Mouse (Mus musculus) spleen, postnatal 36 days (tissue): ENCODE data around the gene Mapk9.

Experiments
- DNase-seq, 2 experiments: peaks; one replicate each; pipeline ENCODE4 v3.0.0; 2022; ENCODE audit warnings: low spot score in 2 of 2, mixed read lengths in 1 of 2

Gene Mapk9

GRCm38 (mm10) chr11:49840666-49841065 is 5.9 kb upstream of the Mapk9 start:
- DNase-seq = no peak

GRCm38 (mm10) chr11:49841886-49842285 is 4.7 kb upstream of the Mapk9 start:
- no peak for DNase-seq

GRCm38 (mm10) chr11:49842718-49843117 is 3.8 kb upstream of the Mapk9 start:
- DNase-seq = no peak

- no peak for DNase-seq
Measured at GRCm38 (mm10) chr11:49844311-49844710, 2.2 kb upstream of the Mapk9 start.

- peak; percentile 43 to 69 for DNase-seq
Measured at GRCm38 (mm10) chr11:49844969-49845368, 1.6 kb upstream of the Mapk9 start.

GRCm38 (mm10) chr11:49845958-49846357 is 593 bp upstream of the Mapk9 start:
- DNase-seq = no peak

- DNase-seq = peak in 1 of 2 experiments; percentile 12
Measured at GRCm38 (mm10) chr11:49847071-49847810, 690 bp downstream of the Mapk9 start.

- DNase-seq = no peak
Measured at GRCm38 (mm10) chr11:49847811-49848078, 1.2 kb downstream of the Mapk9 start.

GRCm38 (mm10) chr11:49848080-49848815 is 1.7 kb downstream of the Mapk9 start:
- peak in 1 of 2 experiments; percentile 6 for DNase-seq

GRCm38 (mm10) chr11:49850331-49850730 is 3.8 kb downstream of the Mapk9 start:
- no peak for DNase-seq

- DNase-seq = no peak
Measured at GRCm38 (mm10) chr11:49855144-49855543, 8.6 kb downstream of the Mapk9 start.

- DNase-seq = no peak
Measured at GRCm38 (mm10) chr11:49861139-49861538, 14.6 kb downstream of the Mapk9 start.

GRCm38 (mm10) chr11:49863926-49864325 is 17.4 kb downstream of the Mapk9 start:
- no peak for DNase-seq

GRCm38 (mm10) chr11:49867320-49867719 is 20.8 kb downstream of the Mapk9 start:
- no peak for DNase-seq

- peak; percentile 30 to 55 for DNase-seq
Measured at GRCm38 (mm10) chr11:49869762-49870161, 23.2 kb downstream of the Mapk9 start.

GRCm38 (mm10) chr11:49871914-49872313 is 25.4 kb downstream of the Mapk9 start:
- peak; percentile 22 to 32 for DNase-seq

- peak in 1 of 2 experiments; percentile 10 for DNase-seq
Measured at GRCm38 (mm10) chr11:49872779-49873178, 26.2 kb downstream of the Mapk9 start.

- no peak for DNase-seq
Measured at GRCm38 (mm10) chr11:49876948-49877817, 30.6 kb downstream of the Mapk9 start.

GRCm38 (mm10) chr11:49879950-49880642 is 33.5 kb downstream of the Mapk9 start:
- no peak for DNase-seq

GRCm38 (mm10) chr11:49883394-49883793 is 36.8 kb downstream of the Mapk9 start:
- DNase-seq = no peak

- DNase-seq = no peak
Measured at GRCm38 (mm10) chr11:49888469-49888868, 41.9 kb downstream of the Mapk9 start.

GRCm38 (mm10) chr11:49891993-49892392 is 45.4 kb downstream of the Mapk9 start:
- no peak for DNase-seq
